Mouse (Mus musculus) CH12.LX (cell line): ENCODE data around the gene Rpl11. TPM values are rescaled to one million over a fixed set of nuclear protein-coding genes. Genes with fewer than 3 reads are reported as not detected.
A peak's percentile ranks its signal among the peaks of the same experiment; 100 is the strongest.

Experiments
- DNase-seq: peaks from one replicate; pipeline ENCODE4 v3.0.0-alpha.2; 2013; ENCODE audit errors: extremely low read depth
- H3K27ac ChIP-seq: 2 replicates; pipeline ENCODE4 v1.5.1; 2012; ENCODE audit warnings: low read depth, mild to moderate bottlenecking, control low read depth, moderate library complexity; ENCODE audit not compliant: insufficient read depth
- H3K27me3 ChIP-seq: replicated peaks from 2 replicates; pipeline ENCODE3; 2012; ENCODE audit warnings: inconsistent platforms
- H3K36me3 ChIP-seq, 2 experiments: replicated peaks in 1 of 2; 2 replicates each; pipeline versions ENCODE3 to v1.6.1; 2012; ENCODE audit warnings: inconsistent platforms in 1 of 2, low read length in 1 of 2, mild to moderate bottlenecking in 1 of 2, mixed read lengths in 1 of 2, moderate library complexity in 1 of 2; ENCODE audit not compliant: control insufficient read depth in 1 of 2, insufficient read depth in 1 of 2
- H3K4me1 ChIP-seq, 2 experiments: 2 replicates each; pipeline ENCODE4 v1.6.1; 2012; ENCODE audit warnings: inconsistent platforms in 1 of 2, moderate library complexity in 1 of 2; ENCODE audit not compliant: insufficient read depth in 2 of 2, control insufficient read depth in 1 of 2
- H3K4me2 ChIP-seq: 2 replicates; pipeline ENCODE4 v1.6.1; 2012; ENCODE audit warnings: low read depth, mild to moderate bottlenecking, control low read depth; ENCODE audit not compliant: poor library complexity, insufficient read depth, severe bottlenecking
- H3K4me3 ChIP-seq, 3 experiments: fragments of 150-350 bp in 1 of 3; sonication (generic) in 1 of 3; replicated peaks in 1 of 3; 2 replicates each; pipeline versions ENCODE3 to v1.5.1; 2011 to 2012; ENCODE audit warnings: low read depth in 2 of 3, low read length in 2 of 3, mild to moderate bottlenecking in 2 of 3, moderate library complexity in 2 of 3, control low read depth in 1 of 3, improper control_type of control experiment in 1 of 3, inconsistent platforms in 1 of 3, mixed read lengths in 1 of 3; ENCODE audit not compliant: poor library complexity in 1 of 3
- H3K79me2 ChIP-seq: replicated peaks from 2 replicates; pipeline ENCODE4 v1.6.1; 2012; ENCODE audit warnings: mild to moderate bottlenecking, moderate library complexity; ENCODE audit not compliant: control insufficient read depth, poor library complexity, insufficient read depth, severe bottlenecking; ENCODE audit errors: extremely low read depth
- H3K9ac ChIP-seq: 2 replicates; pipeline ENCODE4 v1.6.1; 2012; ENCODE audit warnings: low read depth, mild to moderate bottlenecking, control low read depth, moderate library complexity; ENCODE audit not compliant: insufficient read depth
- H3K9me3 ChIP-seq: replicated peaks from 2 replicates; pipeline ENCODE3; 2012; ENCODE audit warnings: low read length, inconsistent platforms, mixed read lengths
- BHLHE40 ChIP-seq: IDR thresholded peaks from 2 replicates; pipeline ENCODE4 v1.6.1; 2011; ENCODE audit warnings: mild to moderate bottlenecking, low read depth, low read length, improper control_type of control experiment
- CHD1 ChIP-seq: IDR thresholded peaks from 2 replicates; pipeline ENCODE4 v1.6.1; 2012; ENCODE audit warnings: low read depth, low read length, improper control_type of control experiment, inconsistent platforms
- CHD2 ChIP-seq: IDR thresholded peaks from 2 replicates; pipeline ENCODE4 v1.6.1; 2011; ENCODE audit warnings: low read length, improper control_type of control experiment
- E2F4 ChIP-seq: IDR thresholded peaks from 2 replicates; pipeline ENCODE4 v1.6.1; 2011; ENCODE audit warnings: low read depth, low read length, improper control_type of control experiment; ENCODE audit not compliant: insufficient replicate concordance
- ELF1 ChIP-seq: IDR thresholded peaks from 2 replicates; pipeline ENCODE4 v1.6.1; 2014; ENCODE audit warnings: low read depth, mild to moderate bottlenecking, inconsistent platforms, low read length, improper control_type of control experiment
- IRF4 ChIP-seq: IDR thresholded peaks from 2 replicates; pipeline ENCODE4 v1.6.1; 2014; ENCODE audit warnings: low read depth, mild to moderate bottlenecking, inconsistent platforms, low read length, improper control_type of control experiment
- KAT2A ChIP-seq: IDR thresholded peaks from 2 replicates; pipeline ENCODE4 v1.6.1; 2012; ENCODE audit warnings: low read length, improper control_type of control experiment, inconsistent platforms; ENCODE audit not compliant: insufficient replicate concordance
- MEF2A ChIP-seq: IDR thresholded peaks from 2 replicates; pipeline ENCODE4 v1.6.1; 2014; ENCODE audit warnings: low read depth, mild to moderate bottlenecking, inconsistent platforms, low read length, improper control_type of control experiment, borderline replicate concordance
- MXI1 ChIP-seq: IDR thresholded peaks from 2 replicates; pipeline ENCODE4 v1.6.1; 2011; ENCODE audit warnings: mild to moderate bottlenecking, low read depth, low read length, improper control_type of control experiment
- NELFE ChIP-seq: IDR thresholded peaks from 2 replicates; pipeline ENCODE4 v1.6.1; 2011; ENCODE audit warnings: low read depth, low read length, improper control_type of control experiment
- NRF1 ChIP-seq: IDR thresholded peaks from 2 replicates; pipeline ENCODE4 v1.6.1; 2014; ENCODE audit warnings: low read depth, mild to moderate bottlenecking, inconsistent platforms, low read length, improper control_type of control experiment, moderate library complexity
- POLR2A ChIP-seq: IDR thresholded peaks from 2 replicates; pipeline ENCODE4 v1.6.1; 2011; ENCODE audit warnings: low read depth, mild to moderate bottlenecking, improper control_type of control experiment, low read length
- POLR2AphosphoS2 ChIP-seq: IDR thresholded peaks from 2 replicates; pipeline ENCODE4 v1.6.1; 2011; ENCODE audit warnings: low read depth, low read length, improper control_type of control experiment
- RAD21 ChIP-seq: IDR thresholded peaks from 2 replicates; pipeline ENCODE4 v1.6.1; 2011; ENCODE audit warnings: low read depth, mild to moderate bottlenecking, low read length, improper control_type of control experiment, moderate library complexity
- RCOR1 ChIP-seq: conservative IDR thresholded peaks from 2 replicates; pipeline ENCODE4 v1.6.1; 2012; ENCODE audit warnings: low read depth, mild to moderate bottlenecking, inconsistent platforms, low read length, improper control_type of control experiment
- SIN3A ChIP-seq: IDR thresholded peaks from 2 replicates; pipeline ENCODE4 v1.6.1; 2012; ENCODE audit warnings: low read length, improper control_type of control experiment, inconsistent platforms
- TCF12 ChIP-seq: IDR thresholded peaks from 2 replicates; pipeline ENCODE4 v1.6.1; 2014; ENCODE audit warnings: low read depth, mild to moderate bottlenecking, inconsistent platforms, low read length, improper control_type of control experiment
- dilution Hi-C: fragments of 300-500 bp; cut with MboI; formaldehyde crosslinking; loops from 2 replicates; pipeline ENCODE4 v1.14.3; 2020; ENCODE audit warnings: low sequenced_read_pairs; ENCODE audit not compliant: extremely low pct_unique_long_range_greater_than_20kb, extremely low pct_ligation_motif_present
- in situ Hi-C: fragments of 300-500 bp; cut with MboI; formaldehyde crosslinking; loops from 3 replicates; pipeline ENCODE4 v1.14.3; 2019; ENCODE audit warnings: low sequenced_read_pairs, low pct_ligation_motif_present, low pct_unique_long_range_greater_than_20kb, mixed read lengths
- polyA plus RNA-seq: library from polyadenylated mRNA; unstranded; fragments of >175 nt; gene quantifications from 2 replicates; pipeline ENCODE4 v1.2.1, GENCODE M21; 2012; ENCODE audit warnings: low read depth; ENCODE audit not compliant: insufficient read length
- total RNA-seq, 2 experiments: library from RNA; depleted of rRNA; stranded (reverse); fragments of 300-350 nt in 1 of 2; fragments of >200 nt in 1 of 2; gene quantifications; 2 replicates each; pipeline ENCODE4 v1.2.3; 2012 to 2014

Rpl11 gene
- total and polyA plus RNA-seq, 3 experiments = 1,170 to 2,513 (median 1,661) TPM

DNA sequence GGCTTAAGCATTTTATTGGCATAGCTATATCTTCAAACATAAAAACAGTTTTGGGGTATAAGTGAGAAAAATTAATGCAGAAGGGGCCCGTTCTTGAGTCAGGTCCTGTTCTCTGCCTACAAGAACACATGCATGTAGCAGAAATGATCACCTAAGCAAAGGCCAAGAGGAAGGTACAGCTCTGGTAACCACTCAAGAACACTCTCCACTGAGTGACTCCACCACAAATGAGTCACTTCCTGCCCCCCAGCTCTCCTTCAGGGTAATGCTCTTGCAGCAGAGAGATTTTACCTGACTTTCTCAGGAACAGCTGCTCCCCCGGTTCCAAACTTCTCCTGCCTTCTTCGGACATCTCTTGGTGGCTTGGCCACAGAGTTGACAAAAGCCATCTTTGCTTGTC lies 46.4 kb downstream of the Rpl11 start:
- in situ Hi-C loops = no loop called here
- no peak for DNase-seq
- Histone ChIP-seq H3K4me1 (peaks cover 0 to 5% of the 10 kb centered on the region in 2 experiments; a peak in 2 of 4 replicates), H3K9me3 (no peaks in the 10 kb centered on the region)
- TF ChIP-seq CHD2 (no peak), KAT2A (no peak), CHD1 (no peak), IRF4 (no peak), RCOR1 (no peak), ELF1 (no peak), NELFE (no peak), BHLHE40 (no peak), MEF2A (no peak), RAD21 (no peak), TCF12 (no peak), E2F4 (no peak), POLR2A (no peak), NRF1 (no peak), MXI1 (no peak)
- TF ChIP-seq, all 38 proteins: peak for 0
- Histone ChIP-seq H3K4me2 (no peak overlapping the region), H3K36me3 (peaks cover 79 to 92% of the 10 kb centered on the region in 2 experiments), H3K4me3 (no peak overlapping the region), H3K79me2 (peaks cover 17% of the 10 kb centered on the region), H3K27ac (no peak overlapping the region), H3K27me3 (no peaks in the 10 kb centered on the region), H3K9ac (no peak overlapping the region)
- dilution Hi-C loops = no loop called here

DNA sequence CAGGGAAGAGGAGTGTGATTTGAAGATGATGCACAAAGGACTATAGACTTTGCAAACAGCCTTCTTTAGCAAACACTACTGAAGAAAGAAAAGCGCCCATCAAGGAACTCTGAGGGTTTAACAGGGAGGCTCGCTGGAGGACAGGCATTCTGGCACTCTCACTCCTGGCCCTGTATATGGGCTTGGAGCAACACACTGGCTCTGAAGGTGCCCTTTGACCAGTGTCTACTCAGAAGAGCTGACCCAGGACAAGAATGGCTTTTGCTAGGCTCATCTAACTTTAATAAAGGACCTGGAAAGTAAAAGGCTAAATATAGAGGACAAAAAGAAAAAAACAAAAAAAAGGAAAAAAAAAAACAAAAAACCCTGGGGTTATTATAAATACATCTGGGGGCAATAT lies 48.3 kb downstream of the Rpl11 start:
- Histone ChIP-seq H3K79me2 (peaks cover 5% of the 10 kb centered on the region; the same call in 1 of the 2 replicates), H3K27me3 (no peaks in the 10 kb centered on the region), H3K9me3 (no peaks in the 10 kb centered on the region), H3K27ac (no peak overlapping the region), H3K9ac (no peak overlapping the region), H3K4me3 (no peak overlapping the region), H3K4me2 (no peak overlapping the region), H3K4me1 (no peaks in the 10 kb centered on the region), H3K36me3 (peaks cover 60 to 75% of the 10 kb centered on the region in 2 experiments)
- DNase-seq = no peak
- dilution Hi-C loops = no loop called here
- in situ Hi-C loops = no loop called here
- TF ChIP-seq E2F4 (no peak), POLR2AphosphoS2 (0 out of 2 replicates have a peak, but pooled peaks have one; percentile 27), SIN3A (no peak), POLR2A (peak; percentile 1; the same call in 1 of the 2 replicates)
